Mouse (Mus musculus) hindbrain, embryonic 16.5 days (tissue): ENCODE measurements at regions not wholly inside any gene's neighbourhood (a gene's known extent, or its start where the extent isn't known, plus 50 kb on each side); places are given as distances from the start of the nearest gene placed in this dataset.
"Not testable (repeated sequence)": the region's sequence is repeated elsewhere in the genome, so short reads cannot be mapped to it uniquely, and the experiment has no call there.

Source experiments
- ATAC-seq: fragments of 200-750 bp; cut with Nextera tagmentation; 2 replicates; pipeline ENCODE4 v1.8.0; 2017; ENCODE audit warnings: moderate TSS enrichment, moderate library complexity
- H3K27ac ChIP-seq: fragments of 300-500 bp; sonication (generic); 2 replicates; pipeline ENCODE4 v1.5.1; 2014; ENCODE audit warnings: low read depth, mild to moderate bottlenecking, control low read depth, low read length, moderate library complexity
- H3K27me3 ChIP-seq: fragments of 300-500 bp; sonication (generic); replicated peaks from 2 replicates; pipeline ENCODE4 v1.6.1; 2014; ENCODE audit warnings: low read length; ENCODE audit not compliant: control insufficient read depth, insufficient read depth
- H3K36me3 ChIP-seq: fragments of 300-500 bp; sonication (generic); 2 replicates; pipeline ENCODE4 v1.6.1; 2014; ENCODE audit warnings: mild to moderate bottlenecking, low read length, moderate library complexity, mixed read lengths; ENCODE audit not compliant: control insufficient read depth, insufficient read depth
- H3K4me1 ChIP-seq: fragments of 300-500 bp; sonication (generic); 2 replicates; pipeline ENCODE4 v1.6.1; 2014; ENCODE audit warnings: low read depth, low read length; ENCODE audit not compliant: control insufficient read depth, insufficient read depth
- H3K4me2 ChIP-seq: fragments of 300-500 bp; sonication (generic); 2 replicates; pipeline ENCODE4 v1.6.1; 2014; ENCODE audit warnings: mild to moderate bottlenecking, low read length, control low read depth, moderate library complexity
- H3K4me3 ChIP-seq: fragments of 300-500 bp; sonication (generic); 2 replicates; pipeline ENCODE4 v1.5.1; 2014; ENCODE audit warnings: mild to moderate bottlenecking, low read length, control low read depth, moderate library complexity
- H3K9ac ChIP-seq: fragments of 300-500 bp; sonication (generic); 2 replicates; pipeline ENCODE4 v1.6.1; 2014; ENCODE audit warnings: low read depth, mild to moderate bottlenecking, control low read depth, low read length, moderate library complexity
- H3K9me3 ChIP-seq: fragments of 300-500 bp; sonication (generic); 2 replicates; pipeline ENCODE4 v1.6.1; 2014; ENCODE audit warnings: mild to moderate bottlenecking, low read length, moderate library complexity; ENCODE audit not compliant: control insufficient read depth
- WGBS: fragments of 180-500 bp; shearing (Covaris S2); extraction: QIAGEN DNeasy Blood & Tissue Kit; methylation state at CpG from one replicate; pipeline ENCODE4 v1.1.7; 2014; 5-methylcytosine and 5-hydroxymethylcytosine counted together

DNA sequence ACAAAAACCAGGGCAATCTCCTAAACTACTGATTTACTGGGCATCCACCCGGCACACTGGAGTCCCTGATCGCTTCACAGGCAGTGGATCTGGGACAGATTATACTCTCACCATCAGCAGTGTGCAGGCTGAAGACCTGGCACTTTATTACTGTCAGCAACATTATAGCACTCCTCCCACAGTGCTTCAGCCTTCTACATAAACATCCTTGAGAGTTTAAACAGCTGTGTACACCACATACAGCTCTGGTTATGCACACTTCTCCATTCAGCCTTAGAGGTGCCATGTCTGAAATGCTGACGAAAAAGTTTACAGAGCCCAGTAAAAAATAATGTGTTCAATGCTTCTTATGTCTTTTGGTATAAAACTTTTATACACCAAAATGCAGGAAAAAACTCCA is 576.3 kb downstream of the Rpia start:
- H3K36me3 ChIP-seq, H3K27ac ChIP-seq, H3K27me3 ChIP-seq, H3K4me2 ChIP-seq, H3K4me1 ChIP-seq, ATAC-seq, H3K4me3 ChIP-seq, H3K9me3 ChIP-seq, H3K9ac ChIP-seq: not testable (repeated sequence)
- WGBS: 71% methylated on average over 3 of the region's 3 CpGs
